Mouse (Mus musculus): ENCODE measurements around the gene Ppp1r9a. TPM values are rescaled to one million over a fixed set of nuclear protein-coding genes. Genes with fewer than 3 reads are reported as not detected.

Ppp1r9a gene
- total RNA-seq, 1 experiment from 2014 or later = 61.2 TPM

GRCm38 (mm10) chr6:5162052-5162451 is 259.3 kb downstream of the Ppp1r9a start:
- no peak for DNase-seq

GRCm38 (mm10) chr6:5163507-5164144 is 260.9 kb downstream of the Ppp1r9a start:
- DNase-seq = no peak

- no peak for DNase-seq
These were observed 262.1 kb downstream of the Ppp1r9a start for GRCm38 (mm10) chr6:5164855-5165254.

- no peak for DNase-seq
These were observed 264.4 kb downstream of the Ppp1r9a start for GRCm38 (mm10) chr6:5167051-5167677.

GRCm38 (mm10) chr6:5168158-5168557 is 265.4 kb downstream of the Ppp1r9a start:
- DNase-seq = no peak

- DNase-seq = no peak
These were observed 268.7 kb downstream of the Ppp1r9a start for GRCm38 (mm10) chr6:5171418-5171817.

- DNase-seq = no peak
These were observed 269.9 kb downstream of the Ppp1r9a start for GRCm38 (mm10) chr6:5172571-5172970.

GRCm38 (mm10) chr6:5174179-5174812 is 271.6 kb downstream of the Ppp1r9a start:
- DNase-seq = no peak

GRCm38 (mm10) chr6:5177967-5178891 is 275.5 kb downstream of the Ppp1r9a start:
- no peak for DNase-seq

GRCm38 (mm10) chr6:5179189-5179588 is 276.5 kb downstream of the Ppp1r9a start:
- no peak for DNase-seq

GRCm38 (mm10) chr6:5180645-5181044 is 277.9 kb downstream of the Ppp1r9a start:
- DNase-seq = no peak

- no peak for DNase-seq
These were observed 283.7 kb downstream of the Ppp1r9a start for GRCm38 (mm10) chr6:5186229-5186950.

- DNase-seq = no peak
These were observed 284.9 kb downstream of the Ppp1r9a start for GRCm38 (mm10) chr6:5187586-5187985.

GRCm38 (mm10) chr6:5188036-5188435 is 285.3 kb downstream of the Ppp1r9a start:
- DNase-seq = no peak

- no peak for DNase-seq
These were observed 286.2 kb downstream of the Ppp1r9a start for GRCm38 (mm10) chr6:5188938-5189337.

- DNase-seq = peak; percentile 65
These were observed 286.8 kb downstream of the Ppp1r9a start for GRCm38 (mm10) chr6:5189507-5189906.

- DNase-seq = no peak
These were observed 288.0 kb downstream of the Ppp1r9a start for GRCm38 (mm10) chr6:5190761-5191160.

- DNase-seq = no peak
These were observed 291.0 kb downstream of the Ppp1r9a start, which contains the start of gene Pon1 for GRCm38 (mm10) chr6:5193693-5194092. TSS of gene Pon1 (minus strand) at chr6:5193946.

- no peak for DNase-seq
These were observed 295.9 kb downstream of the Ppp1r9a start for GRCm38 (mm10) chr6:5198590-5198989.

- DNase-seq = no peak
These were observed 296.7 kb downstream of the Ppp1r9a start for GRCm38 (mm10) chr6:5199376-5199905.

- DNase-seq = no peak
These were observed 297.2 kb downstream of the Ppp1r9a start for GRCm38 (mm10) chr6:5199916-5200315.
